Mouse (Mus musculus) cerebellum, adult 18-20 months (tissue): ENCODE results near the gene Tmem200b.

Experiments used
- DNase-seq, 2 experiments: peaks; one replicate each; pipeline ENCODE4 v3.0.0; 2021

Gene Tmem200b

DNA sequence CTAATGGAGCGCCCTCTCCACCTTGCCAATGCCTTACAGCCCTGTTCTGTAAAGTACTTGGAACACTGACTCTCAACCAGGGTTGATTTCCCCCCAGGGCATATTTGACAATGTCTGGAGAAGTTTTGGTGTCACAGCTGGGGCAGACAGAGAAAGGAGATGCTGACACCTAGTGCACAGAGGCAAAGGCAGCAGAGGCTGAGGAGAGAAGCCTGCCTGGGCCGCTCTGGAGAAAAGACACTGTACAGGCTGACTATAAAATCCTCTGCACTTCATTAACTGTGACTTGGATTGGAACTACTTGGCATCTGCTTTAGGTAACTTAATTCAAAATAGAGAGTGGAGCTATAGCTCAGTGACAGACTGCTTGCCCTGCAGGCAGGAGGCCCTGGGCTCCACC lies 47.3 kb downstream of the Tmem200b start:
- no peak for DNase-seq

DNA sequence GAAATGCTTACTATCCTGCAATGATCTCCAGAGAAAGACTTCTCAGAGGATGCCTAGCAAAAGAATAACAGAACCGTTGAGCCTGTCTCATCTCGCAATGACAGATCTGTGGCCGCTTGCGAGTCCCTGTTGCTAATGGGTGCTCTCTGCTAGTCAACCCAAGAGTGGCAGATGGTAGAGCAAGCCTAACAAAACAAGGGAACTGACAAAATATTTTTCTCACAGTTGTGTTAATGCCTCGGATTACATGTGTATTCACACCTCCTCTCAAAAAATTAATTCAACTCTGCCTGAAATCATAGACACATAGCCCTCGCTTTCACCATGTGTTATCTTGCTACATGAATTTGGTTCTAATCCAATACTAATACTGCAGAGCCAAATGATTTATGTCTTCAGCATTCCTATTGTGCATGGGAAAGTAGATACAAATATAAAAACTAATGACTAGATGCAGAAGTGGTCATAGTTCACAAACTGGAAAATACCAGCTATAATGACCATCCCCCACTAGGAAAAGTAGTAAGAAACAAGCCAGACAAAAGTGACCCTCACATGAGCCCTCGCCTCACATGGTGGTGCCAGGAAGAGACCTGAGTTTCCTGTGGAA lies 48.8 kb downstream of the Tmem200b start:
- no peak for DNase-seq
